Mouse (Mus musculus) WW6 (cell line): ENCODE data around the gene Gm20388.

ENCODE experiments used
- DNase-seq: peaks from one replicate; pipeline ENCODE4 v3.0.0-alpha.2; 2013; ENCODE audit warnings: low read depth, low spot score

The Gm20388 gene

GRCm38 (mm10) chr8:122749333-122749958 lies 2838.8 kb downstream of the Gm20388 start:
- no peak for DNase-seq

DNA sequence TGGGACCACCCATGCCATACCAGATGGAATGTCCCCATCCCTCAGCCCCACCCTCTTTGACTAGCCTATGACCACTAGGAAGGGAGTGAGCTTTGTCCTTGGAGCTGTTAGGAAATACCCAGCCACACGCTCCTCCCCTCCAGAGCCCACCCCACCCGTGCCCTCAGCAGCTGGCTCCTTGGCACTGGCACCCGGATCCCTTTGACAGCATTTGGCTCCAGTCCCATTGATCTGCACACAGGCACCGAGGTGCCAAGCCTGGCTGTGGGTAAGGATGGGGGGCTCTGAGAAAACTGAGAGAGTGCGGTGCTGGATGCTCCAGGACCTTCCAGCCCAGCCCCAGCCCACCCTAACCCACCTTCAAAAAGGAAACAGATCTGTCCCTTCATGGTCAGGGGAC lies 2840.7 kb downstream of the Gm20388 start:
- no peak for DNase-seq

- DNase-seq: no peak
These were observed 2841.6 kb downstream of the Gm20388 start for GRCm38 (mm10) chr8:122752111-122752721.

DNA sequence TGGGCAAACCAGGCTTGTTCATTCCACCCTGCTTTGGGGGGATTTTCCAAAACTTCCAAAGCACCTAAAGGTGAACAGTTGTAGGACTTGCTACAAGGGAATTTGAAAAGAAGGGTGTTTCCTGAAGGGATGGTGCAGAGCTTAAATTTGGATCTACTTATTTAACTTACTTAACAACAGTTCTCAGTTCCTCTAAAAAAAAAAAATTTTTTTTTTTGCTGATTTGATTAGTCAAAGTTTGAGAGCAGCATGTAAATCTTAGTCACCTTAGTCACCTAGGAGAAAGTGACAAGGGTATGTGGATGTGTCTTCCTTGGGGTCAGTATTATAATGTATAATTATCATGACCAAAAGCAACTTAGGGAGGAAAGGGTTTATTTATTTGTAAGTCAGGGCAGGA lies 2848.0 kb downstream of the Gm20388 start:
- no peak for DNase-seq

- no peak for DNase-seq
These were observed 2849.5 kb downstream of the Gm20388 start for GRCm38 (mm10) chr8:122760116-122760515.

- no peak for DNase-seq
These were observed 2850.5 kb downstream of the Gm20388 start for GRCm38 (mm10) chr8:122761109-122761508.

- DNase-seq: no peak
These were observed 2852.2 kb downstream of the Gm20388 start for GRCm38 (mm10) chr8:122762731-122763266.

DNA sequence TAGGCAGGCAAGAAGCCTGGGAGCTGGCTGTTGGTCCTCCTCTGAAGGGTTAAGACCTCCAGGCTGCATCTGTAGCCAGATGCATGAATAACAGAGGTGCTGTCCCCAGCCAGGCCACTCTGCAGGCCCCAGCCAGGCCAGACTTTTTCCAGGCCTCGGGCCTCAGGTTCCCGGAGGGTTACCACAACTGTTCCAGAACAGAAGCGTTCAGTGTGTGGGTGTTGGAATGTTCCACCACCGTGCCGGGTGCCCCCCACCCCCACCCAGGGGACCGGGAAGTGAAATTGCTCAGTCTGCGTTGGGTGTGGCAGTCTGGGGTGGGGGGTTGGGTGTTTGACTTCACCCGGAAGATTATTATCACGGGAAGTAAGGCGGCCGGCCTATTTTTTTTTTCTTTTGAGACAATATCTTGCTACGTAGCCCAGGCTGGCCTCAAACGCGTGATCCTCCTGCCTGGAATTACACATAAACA lies 2852.7 kb downstream of the Gm20388 start:
- DNase-seq: no peak

- DNase-seq: no peak
These were observed 2854.3 kb downstream of the Gm20388 start for GRCm38 (mm10) chr8:122764790-122765474.

- DNase-seq: no peak
These were observed 2855.5 kb downstream of the Gm20388 start for GRCm38 (mm10) chr8:122766189-122766588.

GRCm38 (mm10) chr8:122766647-122767200 lies 2856.1 kb downstream of the Gm20388 start:
- DNase-seq: no peak

GRCm38 (mm10) chr8:122767229-122767628 lies 2856.6 kb downstream of the Gm20388 start:
- DNase-seq: no peak

GRCm38 (mm10) chr8:122769251-122770058 lies 2858.8 kb downstream of the Gm20388 start:
- no peak for DNase-seq

- no peak for DNase-seq
These were observed 2861.9 kb downstream of the Gm20388 start for GRCm38 (mm10) chr8:122772431-122773060.

DNA sequence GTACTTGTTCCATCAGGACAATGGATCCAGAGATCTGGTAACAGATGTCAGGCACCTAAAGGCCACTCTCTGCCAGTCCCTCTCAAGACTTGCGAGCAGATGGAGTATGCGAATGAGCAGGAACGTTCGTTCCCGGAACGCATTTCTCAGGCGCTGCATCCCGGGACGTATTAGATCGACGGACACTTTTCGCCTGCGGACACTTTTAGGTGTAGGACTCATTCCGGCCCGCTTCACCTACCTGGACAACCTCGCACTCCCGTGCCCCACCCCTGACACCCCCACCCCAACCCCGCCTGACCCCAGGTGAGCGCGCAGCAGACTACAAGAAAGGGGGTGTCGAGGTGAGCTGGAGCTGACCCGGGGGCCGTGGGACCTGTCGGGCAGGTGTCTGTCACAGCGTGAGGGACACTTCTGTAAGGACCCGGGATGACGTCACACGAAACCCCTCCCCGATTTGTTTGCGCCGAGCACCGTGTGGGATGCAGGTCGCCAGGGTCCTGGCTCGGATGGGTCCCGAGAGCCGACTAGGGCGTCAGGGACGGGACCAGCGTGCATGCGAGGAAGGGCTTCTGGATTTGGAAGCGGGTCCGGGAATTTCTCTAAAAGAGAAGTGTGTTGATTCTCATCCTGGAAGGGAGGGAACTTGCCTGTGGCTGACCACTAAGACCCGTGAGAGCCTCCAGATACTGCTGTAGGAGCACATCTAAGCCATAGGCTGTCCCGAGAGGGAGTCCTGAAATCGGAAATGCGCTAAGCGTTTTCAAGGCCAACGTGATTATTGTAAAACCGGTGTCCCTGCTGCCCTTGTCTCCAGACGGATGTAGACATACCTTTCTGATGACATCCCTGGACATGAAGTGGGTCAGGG lies 2864.9 kb downstream of the Gm20388 start, which contains the start of gene Acsf3:
Acsf3 (plus strand) TSS at position 202 of the 871 bp plus-strand sequence.
- peak; percentile 53 for DNase-seq

- DNase-seq: no peak
These were observed 2867.1 kb downstream of the Gm20388 start for GRCm38 (mm10) chr8:122777701-122778100.

- DNase-seq: no peak
These were observed 2868.1 kb downstream of the Gm20388 start for GRCm38 (mm10) chr8:122778703-122779239.

DNA sequence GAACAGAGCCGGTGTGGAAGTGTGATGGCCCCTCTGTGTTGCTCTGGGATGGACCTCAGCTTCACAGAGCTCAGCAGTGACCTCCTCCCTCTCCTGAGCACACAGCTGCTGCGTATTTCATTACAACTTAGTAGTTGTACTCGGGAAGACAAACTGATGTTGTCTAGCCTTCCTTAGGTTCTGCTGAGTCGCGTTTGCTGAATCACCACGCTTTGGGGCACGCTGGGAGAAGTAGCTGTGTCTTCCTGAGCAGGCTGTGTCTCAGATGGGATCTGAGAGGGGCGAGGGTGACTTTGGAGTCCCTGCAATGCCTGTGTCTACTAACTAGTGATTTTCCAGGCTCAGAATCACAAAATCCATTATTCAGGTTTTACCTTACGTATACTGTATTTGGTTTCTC lies 2868.6 kb downstream of the Gm20388 start:
- no peak for DNase-seq

DNA sequence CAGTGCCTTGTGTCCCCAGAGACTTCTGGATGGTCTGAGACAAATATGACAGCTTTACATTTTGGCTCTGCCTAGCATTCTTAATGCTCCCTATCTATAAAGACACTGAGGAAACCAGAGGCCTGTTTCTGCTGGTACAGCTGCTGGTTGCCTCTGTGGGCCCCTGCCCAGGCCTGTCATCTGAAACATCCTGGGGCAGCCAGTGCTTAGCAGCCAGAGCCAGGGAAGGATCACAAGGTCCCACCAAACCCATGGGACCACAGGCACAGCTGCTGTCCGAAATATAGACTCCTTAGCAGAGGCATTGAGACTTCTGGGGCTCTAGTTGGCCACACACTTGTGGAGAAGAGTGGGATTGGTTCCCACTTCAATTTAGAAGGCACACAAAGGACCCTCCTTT lies 2874.1 kb downstream of the Gm20388 start:
- no peak for DNase-seq

DNA sequence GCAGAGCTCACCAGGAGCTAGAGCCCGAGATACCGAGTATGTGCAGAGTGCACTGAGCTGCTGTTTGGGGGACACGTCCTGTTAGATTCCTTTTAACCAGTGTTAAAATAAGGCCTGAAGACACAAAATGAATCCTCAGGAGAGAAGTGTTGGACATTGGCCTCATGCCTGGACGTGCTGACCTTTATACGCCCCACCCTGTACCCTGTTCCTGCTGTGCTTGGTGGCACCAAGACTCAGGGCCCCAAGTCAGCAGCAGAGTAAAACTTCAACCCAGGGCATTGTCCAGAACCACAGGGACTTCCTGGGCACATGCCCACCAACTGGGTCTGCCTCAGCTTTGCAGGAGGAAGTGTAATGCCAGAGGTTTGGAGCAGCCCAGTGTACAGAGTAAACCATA lies 2879.2 kb downstream of the Gm20388 start:
- DNase-seq: no peak
